Mouse (Mus musculus) cerebellum, adult (tissue): ENCODE results near the gene Dmac2.
"Not testable (repeated sequence)": the region's sequence is repeated elsewhere in the genome, so short reads cannot be mapped to it uniquely, and the experiment has no call there.

Experiments
- ATAC-seq: cut with Nextera tagmentation; 2 replicates; pipeline ENCODE4 v1.9.2; 2017; ENCODE audit warnings: mild to moderate bottlenecking, moderate library complexity, mixed read lengths; ENCODE audit not compliant: insufficient number of reproducible peaks, low FRiP score, low TSS enrichment

Gene Dmac2

GRCm38 (mm10) chr7:25618865-25619721 lies at the start of gene Dmac2:
Gene Dmac2, plus strand, starts transcription at chr7:25619414.
- peak; percentile 86 for ATAC-seq

- ATAC-seq = not testable (repeated sequence)
Observed at GRCm38 (mm10) chr7:25573806-25574205, 45.4 kb upstream of the Dmac2 start.

- no peak for ATAC-seq
Observed at GRCm38 (mm10) chr7:25575105-25575504, 44.1 kb upstream of the Dmac2 start.

- ATAC-seq = no peak
Observed at GRCm38 (mm10) chr7:25575870-25576269, 43.3 kb upstream of the Dmac2 start.

GRCm38 (mm10) chr7:25576308-25576707 lies 42.9 kb upstream of the Dmac2 start:
- ATAC-seq = not testable (repeated sequence)

- not testable (repeated sequence) for ATAC-seq
Observed at GRCm38 (mm10) chr7:25576793-25577437, 42.3 kb upstream of the Dmac2 start.

GRCm38 (mm10) chr7:25579441-25579840 lies 39.8 kb upstream of the Dmac2 start:
- ATAC-seq = no peak

- no peak for ATAC-seq
Observed at GRCm38 (mm10) chr7:25582301-25582810, 36.9 kb upstream of the Dmac2 start.

GRCm38 (mm10) chr7:25584651-25585050 lies 34.6 kb upstream of the Dmac2 start:
- no peak for ATAC-seq

- no peak for ATAC-seq
Observed at GRCm38 (mm10) chr7:25585351-25586204, 33.6 kb upstream of the Dmac2 start.

- ATAC-seq = no peak
Observed at GRCm38 (mm10) chr7:25591226-25591625, 28.0 kb upstream of the Dmac2 start.

- no peak for ATAC-seq
Observed at GRCm38 (mm10) chr7:25593859-25594258, 25.4 kb upstream of the Dmac2 start.

- no peak; the same call in 1 of the 2 replicates for ATAC-seq
Observed at GRCm38 (mm10) chr7:25599663-25600062, 19.6 kb upstream of the Dmac2 start.

- ATAC-seq = no peak
Observed at GRCm38 (mm10) chr7:25600666-25601065, 18.5 kb upstream of the Dmac2 start.

- ATAC-seq = no peak
Observed at GRCm38 (mm10) chr7:25601346-25601745, 17.9 kb upstream of the Dmac2 start.

GRCm38 (mm10) chr7:25606625-25607063 lies 12.6 kb upstream of the Dmac2 start:
- no peak for ATAC-seq

- no peak for ATAC-seq
Observed at GRCm38 (mm10) chr7:25607196-25607595, 12.0 kb upstream of the Dmac2 start.

- no peak for ATAC-seq
Observed at GRCm38 (mm10) chr7:25610056-25610455, 9.2 kb upstream of the Dmac2 start.

GRCm38 (mm10) chr7:25611501-25611900 lies 7.7 kb upstream of the Dmac2 start:
- no peak for ATAC-seq

GRCm38 (mm10) chr7:25614086-25614485 lies 5.1 kb upstream of the Dmac2 start:
- no peak for ATAC-seq
